20 mouse cellular contexts compared by ENCODE assay signal in the genomic region with DNA sequence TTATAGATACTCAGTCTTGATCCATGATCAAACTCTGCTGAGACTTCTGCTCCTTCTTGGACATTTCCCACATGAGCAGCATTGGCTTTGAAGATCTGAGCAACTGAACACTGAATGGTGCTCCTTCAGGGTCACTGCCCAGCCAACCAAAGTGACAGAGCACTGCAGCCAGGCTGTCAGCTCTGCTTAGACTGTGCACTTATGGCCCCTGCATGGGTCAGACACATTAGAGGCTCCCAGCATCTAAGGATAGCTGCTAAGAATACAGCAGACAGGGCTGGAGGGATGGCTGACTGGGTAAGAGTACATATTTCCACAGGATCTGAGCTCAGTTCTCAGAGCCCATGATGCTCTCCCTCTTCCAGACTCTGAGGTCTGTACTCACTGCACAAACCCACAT.
A peak's percentile ranks its signal among the peaks of the same experiment; 100 is the strongest.
DNase-seq lines count a peak whose midpoint lies in the region; ATAC-seq and TF ChIP-seq lines count a peak whose summit lies in the region.
"Had no signal": no experiment of that assay in that cellular context is flagged by ENCODE, and none has a peak within 500 bp of the region (broad histone marks: within the 10 kb centered on the region; RNA-seq: fewer than 3 reads in every experiment).

No protein-coding gene starts in this region.

- no peak for TF ChIP-seq CTCF in kidney, postnatal 0 days (IDR thresholded peaks at IDR 0.05; ENCODE audit: low read depth)

- 0 out of 2 replicates have a peak, but pooled peaks have one; percentile 48 for ATAC-seq in embryonic facial prominence, embryonic 11.5 days (replicated peaks; ENCODE audit: insufficient number of reproducible peaks, low FRiP score, low TSS enrichment, low read depth)
- no peak for ATAC-seq in kidney, postnatal 0 days (replicated peaks; ENCODE audit: low FRiP score, low read depth)
- ATAC-seq in midbrain, embryonic 11.5 days (ENCODE audit: low FRiP score) = no peak
- no peak for ATAC-seq in midbrain, embryonic 15.5 days (replicated peaks)
- ATAC-seq: activated CD4-positive, CD25-positive, alpha-beta regulatory T cell, adult 4 months; forebrain, embryonic 15.5 days; Patski had no signal

- no peak overlapping the region for H3K27ac ChIP-seq in embryonic facial prominence, embryonic 11.5 days (replicated peaks; ENCODE audit: low read depth, low read length)
- H3K27ac ChIP-seq in embryonic facial prominence, embryonic 10.5 days (replicated peaks) = no peak overlapping the region
- H3K27ac ChIP-seq in kidney, postnatal 0 days = no peak overlapping the region
- H3K27ac ChIP-seq in midbrain, embryonic 11.5 days (ENCODE audit: low read depth, low read length) = no peak overlapping the region
- no peak overlapping the region for H3K27ac ChIP-seq in midbrain, embryonic 15.5 days
- H3K27ac ChIP-seq: forebrain, embryonic 15.5 days; heart, embryonic 10.5 days; hindbrain, embryonic 15.5 days had no signal

- no peak overlapping the region for H3K4me2 ChIP-seq in embryonic facial prominence, embryonic 11.5 days (ENCODE audit: low read depth, low read length)
- H3K4me2 ChIP-seq in kidney, postnatal 0 days (ENCODE audit: low read length) = no peak overlapping the region
- no peak overlapping the region for H3K4me2 ChIP-seq in midbrain, embryonic 11.5 days
- H3K4me2 ChIP-seq in midbrain, embryonic 15.5 days = no peak overlapping the region
- H3K4me2 ChIP-seq: forebrain, embryonic 15.5 days; hindbrain, embryonic 15.5 days had no signal

- no peaks in the 10 kb centered on the region for H3K27me3 ChIP-seq in embryonic facial prominence, embryonic 11.5 days (ENCODE audit: control insufficient read depth, insufficient read depth, low read length)
- no peaks in the 10 kb centered on the region for H3K27me3 ChIP-seq in embryonic facial prominence, embryonic 10.5 days (replicated peaks; ENCODE audit: low read depth, poor library complexity, severe bottlenecking)
- no peaks in the 10 kb centered on the region for H3K27me3 ChIP-seq in kidney, postnatal 0 days (ENCODE audit: insufficient read depth, low read length)
- no peaks in the 10 kb centered on the region for H3K27me3 ChIP-seq in midbrain, embryonic 11.5 days (ENCODE audit: control insufficient read depth, insufficient read depth, low read length)
- no peaks in the 10 kb centered on the region for H3K27me3 ChIP-seq in midbrain, embryonic 15.5 days (replicated peaks)
- H3K27me3 ChIP-seq: CH12.LX; forebrain, embryonic 15.5 days; hindbrain, embryonic 15.5 days; Patski had no signal

- DNase-seq in embryonic facial prominence, embryonic 11.5 days (ENCODE audit: low spot score) = no peak
- DNase-seq in embryonic facial prominence, embryonic 10.5 days (ENCODE audit: low spot score) = no peak
- peak; percentile 16 for DNase-seq in kidney, postnatal 0 days (ENCODE audit: low spot score)
- DNase-seq in kidney, adult 9 months = no peak
- DNase-seq in midbrain, embryonic 11.5 days (ENCODE audit: low spot score, missing footprints) = peak; percentile 86
- no peak for DNase-seq in spleen, postnatal 36 days (ENCODE audit: low spot score in 2 of 2)
- DNase-seq: adrenal gland, postnatal 14 days; cerebellum, adult 11-12 months; cerebellum, adult 9-10 months; cerebellum, postnatal 36 days; gastrocnemius, postnatal 36 days; heart, adult 18-20 months; heart, postnatal 14 days had no signal

- H3K9ac ChIP-seq in embryonic facial prominence, embryonic 11.5 days (replicated peaks; ENCODE audit: low read length) = no peak overlapping the region
- H3K9ac ChIP-seq in kidney, postnatal 0 days (ENCODE audit: low read depth, low read length) = no peak overlapping the region
- no peak overlapping the region for H3K9ac ChIP-seq in midbrain, embryonic 11.5 days (ENCODE audit: low read length)
- no peak overlapping the region for H3K9ac ChIP-seq in midbrain, embryonic 15.5 days
- H3K9ac ChIP-seq: forebrain, embryonic 15.5 days; hindbrain, embryonic 15.5 days had no signal

- no peak overlapping the region for H3K4me3 ChIP-seq in embryonic facial prominence, embryonic 11.5 days (ENCODE audit: low read depth, low read length)
- no peak overlapping the region for H3K4me3 ChIP-seq in embryonic facial prominence, embryonic 10.5 days
- no peak overlapping the region for H3K4me3 ChIP-seq in kidney, postnatal 0 days (replicated peaks; ENCODE audit: low read depth, low read length)
- H3K4me3 ChIP-seq in midbrain, embryonic 11.5 days (ENCODE audit: low read depth, low read length) = no peak overlapping the region
- no peak overlapping the region for H3K4me3 ChIP-seq in midbrain, embryonic 15.5 days
- H3K4me3 ChIP-seq: forebrain, embryonic 15.5 days; heart, embryonic 10.5 days; hindbrain, embryonic 15.5 days had no signal

- H3K4me1 ChIP-seq in embryonic facial prominence, embryonic 11.5 days (ENCODE audit: control insufficient read depth, insufficient read depth, low read length) = no peaks in the 10 kb centered on the region
- peaks cover 6% of the 10 kb centered on the region for H3K4me1 ChIP-seq in embryonic facial prominence, embryonic 10.5 days
- no peaks in the 10 kb centered on the region for H3K4me1 ChIP-seq in kidney, postnatal 0 days (replicated peaks; ENCODE audit: insufficient read depth, low read length)
- no peaks in the 10 kb centered on the region for H3K4me1 ChIP-seq in midbrain, embryonic 11.5 days (ENCODE audit: control insufficient read depth, insufficient read depth, low read length)
- 0 out of 2 replicates have a peak, but pooled peaks cover 5% of the 10 kb centered on the region for H3K4me1 ChIP-seq in midbrain, embryonic 15.5 days
- H3K4me1 ChIP-seq: forebrain, embryonic 15.5 days had no signal

- H3K36me3 ChIP-seq in embryonic facial prominence, embryonic 11.5 days (replicated peaks; ENCODE audit: control insufficient read depth, insufficient read depth, low read depth, low read length) = no peaks in the 10 kb centered on the region
- H3K36me3 ChIP-seq in embryonic facial prominence, embryonic 10.5 days (replicated peaks) = no peaks in the 10 kb centered on the region
- H3K36me3 ChIP-seq in kidney, postnatal 0 days (ENCODE audit: insufficient read depth, low read length) = no peaks in the 10 kb centered on the region
- H3K36me3 ChIP-seq in midbrain, embryonic 11.5 days (ENCODE audit: control insufficient read depth, insufficient read depth, low read length) = no peaks in the 10 kb centered on the region
- no peaks in the 10 kb centered on the region for H3K36me3 ChIP-seq in midbrain, embryonic 15.5 days (replicated peaks)
- H3K36me3 ChIP-seq: forebrain, embryonic 15.5 days; heart, embryonic 10.5 days; hindbrain, embryonic 15.5 days had no signal

- no peaks in the 10 kb centered on the region for H3K9me3 ChIP-seq in embryonic facial prominence, embryonic 11.5 days (replicated peaks; ENCODE audit: control insufficient read depth, low read length)
- H3K9me3 ChIP-seq in embryonic facial prominence, embryonic 10.5 days = peaks cover 2% of the 10 kb centered on the region; the same call in 1 of the 2 replicates
- H3K9me3 ChIP-seq in kidney, postnatal 0 days (replicated peaks; ENCODE audit: low read length) = no peaks in the 10 kb centered on the region
- H3K9me3 ChIP-seq in midbrain, embryonic 11.5 days (ENCODE audit: control insufficient read depth, low read length) = no peaks in the 10 kb centered on the region
- H3K9me3 ChIP-seq in midbrain, embryonic 15.5 days = no peaks in the 10 kb centered on the region
- H3K9me3 ChIP-seq: forebrain, embryonic 15.5 days; heart, embryonic 10.5 days; hindbrain, embryonic 15.5 days had no signal

Comparison
In these comparisons a context has a peak if more than half of its experiments do, and no peak if none do; other contexts are left out.
1. DNase-seq: peak in kidney, postnatal 0 days (single experiment) and midbrain, embryonic 11.5 days (single experiment); none in embryonic facial prominence, embryonic 11.5 days (single experiment), embryonic facial prominence, embryonic 10.5 days (single experiment), kidney, adult 9 months (single experiment) and spleen, postnatal 36 days (0 of 2).